Mouse (Mus musculus): ENCODE data around the gene Pcp4l1.
"Not testable (repeated sequence)": the region's sequence is repeated elsewhere in the genome, so short reads cannot be mapped to it uniquely, and the experiment has no call there.

The Pcp4l1 gene

GRCm38 (mm10) chr1:171195887-171196397 is at the start of gene Pcp4l1:
Pcp4l1 (minus strand) TSS chr1:171196268.
- in situ Hi-C loops (cut with MseI, MboI): no loop called here

GRCm38 (mm10) chr1:171245353-171245752 is 49.3 kb upstream of the Pcp4l1 start:
- in situ Hi-C loops (cut with MseI, MboI): no loop called here

- in situ Hi-C loops (cut with MseI, MboI): not testable (repeated sequence)
Measured at GRCm38 (mm10) chr1:171241952-171242351, 45.9 kb upstream of the Pcp4l1 start.

GRCm38 (mm10) chr1:171240911-171241310 is 44.8 kb upstream of the Pcp4l1 start:
- in situ Hi-C loops (cut with MseI, MboI): no loop called here

- in situ Hi-C loops (cut with MseI, MboI): no loop called here
Measured at GRCm38 (mm10) chr1:171239992-171240744, 44.1 kb upstream of the Pcp4l1 start.

- in situ Hi-C loops (cut with MseI, MboI): no loop called here
Measured at GRCm38 (mm10) chr1:171238463-171238862, 42.4 kb upstream of the Pcp4l1 start.

GRCm38 (mm10) chr1:171237438-171237837 is 41.4 kb upstream of the Pcp4l1 start:
- in situ Hi-C loops (cut with MseI, MboI): no loop called here

- in situ Hi-C loops (cut with MseI, MboI): no loop called here
Measured at GRCm38 (mm10) chr1:171235791-171236190, 39.7 kb upstream of the Pcp4l1 start.

GRCm38 (mm10) chr1:171234538-171234937 is 38.5 kb upstream of the Pcp4l1 start:
- in situ Hi-C loops (cut with MseI, MboI): no loop called here

GRCm38 (mm10) chr1:171234126-171234525 is 38.1 kb upstream of the Pcp4l1 start, which contains the start of gene Fcer1g:
Fcer1g (minus strand) TSS chr1:171234365.
- in situ Hi-C loops (cut with MseI, MboI): no loop called here

- in situ Hi-C loops (cut with MseI, MboI): no loop called here
Measured at GRCm38 (mm10) chr1:171232800-171233730, 37.0 kb upstream of the Pcp4l1 start.

GRCm38 (mm10) chr1:171232348-171232747 is 36.3 kb upstream of the Pcp4l1 start:
- in situ Hi-C loops (cut with MseI, MboI): no loop called here

GRCm38 (mm10) chr1:171231844-171232243 is 35.8 kb upstream of the Pcp4l1 start:
- in situ Hi-C loops (cut with MseI, MboI): no loop called here

- in situ Hi-C loops (cut with MseI, MboI): no loop called here
Measured at GRCm38 (mm10) chr1:171230215-171230614, 34.1 kb upstream of the Pcp4l1 start.

GRCm38 (mm10) chr1:171229750-171230149 is 33.7 kb upstream of the Pcp4l1 start:
- in situ Hi-C loops (cut with MseI, MboI): loop anchor here in 1 of 2 experiments (10.0 kb wide), 1 partner anchor 115 kb away; the partner anchor contains the start of gene Cfap126

GRCm38 (mm10) chr1:171227879-171228278 is 31.8 kb upstream of the Pcp4l1 start:
- in situ Hi-C loops (cut with MseI, MboI): loop anchor here in 1 of 2 experiments (10.0 kb wide), 1 partner anchor 113 kb away; the partner anchor contains the start of gene Cfap126

- in situ Hi-C loops (cut with MseI, MboI): loop anchor here in 1 of 2 experiments (10.0 kb wide), 1 partner anchor 112 kb away; the partner anchor contains the start of gene Cfap126
Measured at GRCm38 (mm10) chr1:171226780-171227179, 30.7 kb upstream of the Pcp4l1 start.

- in situ Hi-C loops (cut with MseI, MboI): loop anchor here (5.0 to 10.0 kb wide), 2 partner anchors 108 to 110 kb away; partner anchors contain the start of gene Cfap126 (in 1 of the 2)
Measured at GRCm38 (mm10) chr1:171224857-171225256, 28.8 kb upstream of the Pcp4l1 start, which contains the start of gene Apoa2. Apoa2 (plus strand) TSS chr1:171225054.

- in situ Hi-C loops (cut with MseI, MboI): loop anchor here (5.0 to 10.0 kb wide), 2 partner anchors 106 to 109 kb away; partner anchors contain the start of gene Cfap126 (in 1 of the 2)
Measured at GRCm38 (mm10) chr1:171223796-171224195, 27.7 kb upstream of the Pcp4l1 start.

- in situ Hi-C loops (cut with MseI, MboI): loop anchor here (5.0 to 10.0 kb wide), 2 partner anchors 106 to 108 kb away; partner anchors contain the start of gene Cfap126 (in 1 of the 2)
Measured at GRCm38 (mm10) chr1:171223168-171223567, 27.1 kb upstream of the Pcp4l1 start.

Measured in mouse trophoblast stem cell (cell line).